Mouse (Mus musculus) right cerebral cortex, postnatal 10 days (tissue): ENCODE measurements around the gene Krt7.

Experiments
- DNase-seq, 2 experiments: peaks; one replicate each; pipeline ENCODE4 v3.0.0; 2021; ENCODE audit warnings: low spot score in 2 of 2

Krt7 gene

GRCm38 (mm10) chr15:101375956-101376775 lies 34.7 kb upstream of the Krt7 start:
- DNase-seq: no peak

- no peak for DNase-seq
These were observed 34.1 kb upstream of the Krt7 start for GRCm38 (mm10) chr15:101376776-101377061.

GRCm38 (mm10) chr15:101378646-101379045 lies 32.2 kb upstream of the Krt7 start:
- DNase-seq: no peak

- no peak for DNase-seq
These were observed 29.1 kb upstream of the Krt7 start for GRCm38 (mm10) chr15:101381758-101382157.

DNA sequence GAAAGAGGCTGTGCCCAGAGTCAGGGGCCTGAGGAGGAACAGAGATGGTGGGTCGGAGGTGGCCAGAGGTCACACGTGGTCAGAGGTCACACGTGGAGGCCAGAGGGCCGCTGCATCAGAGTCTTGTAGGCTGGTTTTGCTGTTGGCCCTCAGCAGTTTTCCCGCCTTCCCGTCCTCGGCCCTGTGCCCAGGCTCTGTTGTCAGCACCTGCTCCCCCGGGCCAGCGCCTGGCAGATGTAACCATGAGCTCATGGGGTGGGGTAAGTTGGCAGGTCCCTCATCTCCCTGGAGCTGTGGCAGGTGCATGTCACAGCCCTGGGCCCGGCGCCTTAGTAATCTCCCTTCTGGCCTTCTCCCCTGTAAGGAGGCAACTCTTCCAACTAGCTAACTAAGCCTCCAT lies 28.0 kb upstream of the Krt7 start:
- no peak for DNase-seq

GRCm38 (mm10) chr15:101384610-101385009 lies 26.2 kb upstream of the Krt7 start:
- DNase-seq: no peak

DNA sequence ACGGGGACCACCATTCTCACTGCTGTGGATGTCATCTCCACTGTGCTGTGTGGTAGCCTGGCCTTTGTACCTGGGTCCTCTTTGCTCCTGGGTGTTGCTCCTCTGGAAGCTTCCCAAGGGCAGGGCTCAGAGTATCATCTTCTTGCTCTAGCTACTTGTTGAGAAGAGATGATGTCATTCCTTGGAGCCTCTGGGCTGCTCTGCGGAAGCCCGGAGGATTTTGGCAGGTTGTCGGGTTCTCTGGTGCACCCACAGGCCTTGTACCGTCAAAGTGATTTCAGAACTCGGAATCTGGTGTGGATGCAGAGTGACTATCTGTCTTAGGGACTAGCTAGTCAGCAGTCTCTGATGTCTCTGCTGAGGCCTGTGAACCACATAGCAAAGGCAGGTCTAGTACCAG lies 25.8 kb upstream of the Krt7 start:
- DNase-seq: no peak

- no peak for DNase-seq
These were observed 23.7 kb upstream of the Krt7 start for GRCm38 (mm10) chr15:101387176-101387575.

DNA sequence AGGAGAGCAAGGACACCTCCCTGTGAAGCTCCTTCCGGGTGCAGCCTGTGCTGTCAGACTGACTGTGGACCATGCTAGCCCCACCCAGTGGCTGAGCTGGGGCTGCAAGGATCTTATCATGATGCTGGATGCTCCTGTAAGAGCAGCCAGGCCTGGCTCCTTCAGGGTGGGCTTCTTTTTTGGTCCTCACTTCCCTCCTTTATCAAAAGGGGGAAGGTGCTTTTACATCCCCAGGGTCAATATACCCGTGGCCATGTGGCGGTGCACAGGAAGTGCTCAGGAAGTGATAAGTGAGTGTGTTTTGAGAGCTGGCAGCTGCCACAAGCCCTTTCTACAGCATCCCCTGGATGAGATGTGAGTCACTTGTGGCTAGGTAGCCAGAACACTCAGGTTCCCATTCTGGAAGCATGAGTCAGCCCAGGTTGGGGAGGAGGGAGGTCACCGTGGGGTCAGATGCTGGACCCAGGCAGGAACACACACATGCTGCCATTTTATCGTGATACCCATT lies 22.8 kb upstream of the Krt7 start:
- DNase-seq: no peak

DNA sequence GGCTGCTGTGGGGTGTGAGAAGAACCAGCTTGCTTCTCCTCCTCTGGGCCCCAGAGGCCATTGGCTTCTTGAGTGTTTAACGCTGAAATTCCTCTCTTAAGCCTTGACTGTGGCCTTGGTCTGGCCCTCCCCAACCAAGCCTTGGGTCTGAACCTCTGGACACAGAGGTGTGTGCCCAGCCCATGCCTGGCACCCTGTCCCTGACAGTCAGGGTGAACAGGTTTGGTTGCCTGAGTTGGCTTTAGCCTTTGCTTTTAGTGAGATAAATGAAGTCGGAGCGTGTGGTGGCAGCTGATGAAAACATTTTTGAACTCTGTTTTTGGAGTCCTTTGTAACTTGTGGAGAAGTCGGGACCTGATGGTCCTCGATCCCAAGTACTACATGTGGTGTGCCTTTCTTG lies 20.6 kb upstream of the Krt7 start:
- no peak for DNase-seq

GRCm38 (mm10) chr15:101392251-101392650 lies 18.6 kb upstream of the Krt7 start:
- DNase-seq: no peak

DNA sequence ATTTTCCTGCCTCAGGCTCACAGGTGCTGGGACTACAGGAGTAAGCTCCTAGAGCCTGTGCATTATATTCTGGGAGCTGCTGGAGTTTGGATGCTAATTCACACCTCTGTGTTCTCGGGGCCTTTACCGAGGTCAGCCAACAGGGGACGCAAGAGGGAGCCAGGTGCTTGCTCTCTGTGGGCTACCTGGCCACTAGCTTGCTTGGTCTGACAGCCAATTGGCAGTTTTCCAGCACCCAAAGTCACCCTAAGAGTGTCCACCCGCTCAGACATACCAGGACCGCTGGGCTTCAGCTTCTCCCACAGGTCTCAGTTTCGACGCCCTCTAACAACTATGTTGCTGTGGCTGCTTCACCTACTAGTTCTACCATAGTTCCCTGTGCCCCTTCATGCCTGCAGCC lies 15.9 kb upstream of the Krt7 start:
- no peak for DNase-seq

DNA sequence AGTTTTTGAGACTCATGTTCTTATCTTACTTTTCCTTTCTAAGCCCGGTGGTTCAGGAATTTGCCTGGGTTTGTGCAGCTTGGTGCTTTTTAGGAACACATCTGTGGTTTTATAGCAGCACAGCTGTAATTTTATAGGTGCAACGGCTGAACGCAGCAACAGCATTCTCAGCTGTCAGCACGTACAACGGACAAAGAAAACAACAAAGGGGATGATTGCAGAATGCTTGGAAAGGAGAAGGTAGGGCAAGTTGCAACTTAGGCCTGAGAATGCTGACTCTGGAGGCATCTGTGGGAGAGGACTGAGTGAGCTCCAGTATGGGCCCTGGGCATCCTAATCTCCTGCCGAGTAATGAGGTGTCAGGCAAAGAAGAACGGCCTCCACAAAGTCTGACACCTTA lies 14.4 kb upstream of the Krt7 start:
- DNase-seq: no peak

DNA sequence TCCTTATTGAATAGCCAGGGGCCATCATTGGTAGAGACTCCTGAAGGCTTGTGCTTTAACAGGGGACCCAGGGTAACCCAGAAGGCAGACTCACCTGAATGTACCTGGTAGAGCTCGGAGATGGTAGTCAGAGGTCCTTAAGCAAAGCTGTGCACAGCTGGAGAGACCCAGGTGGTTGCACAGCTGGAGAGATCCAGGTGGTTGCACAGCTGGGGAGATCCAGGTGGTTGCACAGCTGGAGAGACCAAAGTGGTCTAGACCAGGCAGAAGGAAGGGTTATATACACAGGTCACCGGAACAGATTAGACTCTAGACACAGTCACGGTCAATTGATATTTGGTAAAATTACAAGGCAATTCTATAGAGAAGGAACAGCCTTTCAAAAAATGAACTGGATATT lies 13.9 kb upstream of the Krt7 start:
- DNase-seq: no peak

DNA sequence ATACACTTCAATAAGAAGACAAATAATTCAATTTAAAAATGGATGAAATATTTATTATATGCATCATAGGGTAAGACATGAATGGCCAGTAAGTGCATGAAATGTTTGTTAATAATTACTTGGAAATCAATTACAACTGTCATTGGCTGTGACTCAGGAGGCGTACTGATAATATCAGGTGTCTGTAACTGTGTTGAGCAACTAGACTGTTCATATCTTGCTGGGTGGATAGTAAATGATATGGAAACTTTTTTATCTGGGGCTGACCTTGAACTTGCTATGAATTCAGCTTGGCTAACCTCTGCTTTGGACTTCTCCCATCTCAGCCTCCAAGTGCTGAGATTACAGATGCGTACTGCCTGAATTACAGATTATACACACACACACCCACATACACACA lies 13.2 kb upstream of the Krt7 start:
- no peak for DNase-seq

DNA sequence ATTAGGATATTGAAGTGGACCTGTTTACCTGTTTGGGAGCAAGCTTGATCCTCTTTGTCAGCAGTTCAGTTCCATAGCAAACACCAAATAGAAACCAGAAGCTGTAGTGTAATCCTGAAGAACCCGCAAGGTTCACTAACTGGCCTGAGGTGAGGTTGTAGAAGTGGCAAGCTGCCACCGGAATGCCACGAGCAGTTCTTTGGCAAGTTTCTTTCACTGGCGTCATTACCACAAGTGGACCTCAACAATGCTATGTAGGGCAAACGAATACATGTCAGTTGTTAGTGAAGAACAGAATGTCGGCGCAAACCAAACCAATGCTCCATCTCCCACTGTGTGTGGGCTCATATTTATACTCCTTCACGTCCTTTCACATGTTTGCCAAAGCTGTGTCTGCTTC lies 12.6 kb upstream of the Krt7 start:
- DNase-seq: no peak

GRCm38 (mm10) chr15:101412188-101412587 lies 1.3 kb downstream of the Krt7 start:
- DNase-seq: no peak

- DNase-seq: no peak
These were observed 3.2 kb downstream of the Krt7 start for GRCm38 (mm10) chr15:101413916-101414635.

- DNase-seq: no peak
These were observed 4.1 kb downstream of the Krt7 start for GRCm38 (mm10) chr15:101414807-101415565.

DNA sequence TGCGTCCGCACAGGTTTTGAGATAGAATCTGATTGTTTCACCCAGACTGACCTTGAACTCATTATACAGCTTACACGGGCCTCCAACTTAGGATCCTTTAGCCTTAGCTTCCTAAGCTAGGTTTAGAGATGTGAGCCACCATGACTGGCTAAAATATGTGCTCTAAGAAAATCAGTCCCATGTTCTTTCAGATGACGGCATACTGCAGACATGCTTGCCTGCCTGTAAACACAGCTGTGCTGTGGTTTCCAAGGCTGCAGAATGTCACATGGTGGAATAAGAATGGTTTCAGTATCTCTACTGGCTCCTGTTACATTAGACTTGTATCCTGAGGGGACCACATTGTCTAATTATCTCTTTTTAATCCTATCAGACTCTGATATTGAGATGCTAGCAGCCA lies 8.1 kb downstream of the Krt7 start:
- peak in 1 of 2 experiments; percentile 66 for DNase-seq

- peak in 1 of 2 experiments; percentile 49 for DNase-seq
These were observed 10.1 kb downstream of the Krt7 start for GRCm38 (mm10) chr15:101420903-101421302.

- DNase-seq: no peak
These were observed 14.1 kb downstream of the Krt7 start for GRCm38 (mm10) chr15:101424914-101425313.

- DNase-seq: no peak
These were observed 25.8 kb downstream of the Krt7 start for GRCm38 (mm10) chr15:101436611-101437010.
